Mouse (Mus musculus): ENCODE data around the gene Hykk. TPM values are rescaled to one million over a fixed set of nuclear protein-coding genes. Genes with fewer than 3 reads are reported as not detected.

The Hykk gene
- under 1 TPM; 0.37 to 0.77 TPM for polyA plus RNA-seq (2017; shearing (Covaris generic))

DNA sequence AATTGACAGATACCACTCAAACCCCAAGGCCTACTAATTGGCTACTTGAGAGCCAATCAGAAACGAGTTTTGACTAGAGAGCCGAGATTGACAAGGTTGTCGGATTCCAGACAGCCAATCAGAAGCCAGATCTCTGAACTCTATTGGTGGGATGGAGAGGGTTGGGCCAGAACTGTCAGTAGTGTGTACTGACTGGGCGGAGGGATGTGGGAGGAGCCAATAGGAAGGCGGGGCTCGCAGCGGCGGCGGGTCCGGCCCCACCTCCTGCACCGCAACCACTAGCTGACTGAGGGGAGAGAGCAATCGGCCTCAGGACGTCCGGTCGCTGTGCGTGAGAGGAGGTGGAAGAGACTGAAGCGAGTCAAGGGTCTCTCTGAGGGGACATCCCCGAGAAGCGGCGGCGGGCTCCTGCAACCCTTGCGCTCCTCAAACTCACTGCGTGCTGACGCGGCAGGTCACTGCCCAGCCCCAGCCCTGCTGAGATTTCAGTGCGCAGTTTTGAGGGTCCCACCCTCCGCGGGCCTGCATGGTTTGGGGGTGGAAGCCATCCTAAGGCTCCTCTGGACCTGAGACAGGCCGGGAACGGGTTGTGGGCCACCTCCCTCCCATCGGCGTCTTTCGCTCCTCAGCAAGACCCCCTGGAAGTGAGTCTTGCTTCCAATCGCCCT lies at the start of gene Hykk:
Hykk (plus strand) TSS at position 274 of the 668 bp plus-strand sequence.

DNA sequence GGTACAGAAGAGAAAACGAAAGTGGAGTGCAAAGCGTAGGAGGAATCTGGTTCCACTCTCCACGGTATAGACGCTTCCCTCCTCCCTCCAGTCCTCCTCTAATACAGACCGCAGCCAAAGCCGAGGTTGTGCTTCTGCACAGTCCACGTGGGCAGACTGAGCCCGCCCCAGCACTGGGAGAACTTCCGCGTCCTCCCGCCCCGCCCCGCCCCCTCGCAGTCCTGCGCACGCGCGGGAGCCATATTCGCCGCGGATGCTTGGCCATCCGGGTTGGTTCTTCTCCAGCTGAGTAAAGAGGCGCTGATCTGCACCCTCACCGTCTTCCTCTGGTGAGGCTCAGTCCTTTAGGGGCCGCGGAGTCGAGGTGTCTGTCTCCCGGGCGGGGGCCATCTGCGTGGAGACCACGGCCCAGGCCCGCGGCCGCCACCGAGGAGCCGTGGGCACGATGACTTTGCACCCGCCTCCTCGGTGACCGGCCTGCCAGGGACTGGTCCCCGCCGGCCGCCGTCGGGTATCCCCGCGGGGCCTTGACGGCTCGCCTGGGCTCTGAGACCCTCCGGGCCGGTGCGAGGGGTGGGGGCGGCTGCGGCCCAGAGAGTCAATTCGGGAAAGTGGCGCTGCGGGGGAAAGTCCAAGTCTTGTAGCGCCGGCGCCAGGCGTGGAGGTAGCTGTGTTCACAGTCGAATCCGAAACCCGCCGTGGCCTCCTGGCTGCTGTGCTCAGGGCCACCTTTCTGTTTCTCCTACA lies 33.7 kb downstream of the Hykk start, which contains the start of the genes Psma4 and AY074887:
Psma4 (plus strand) TSS at position 216 of the 747 bp plus-strand sequence.
AY074887 (minus strand) TSS at position 424 of the 747 bp plus-strand sequence.

DNA sequence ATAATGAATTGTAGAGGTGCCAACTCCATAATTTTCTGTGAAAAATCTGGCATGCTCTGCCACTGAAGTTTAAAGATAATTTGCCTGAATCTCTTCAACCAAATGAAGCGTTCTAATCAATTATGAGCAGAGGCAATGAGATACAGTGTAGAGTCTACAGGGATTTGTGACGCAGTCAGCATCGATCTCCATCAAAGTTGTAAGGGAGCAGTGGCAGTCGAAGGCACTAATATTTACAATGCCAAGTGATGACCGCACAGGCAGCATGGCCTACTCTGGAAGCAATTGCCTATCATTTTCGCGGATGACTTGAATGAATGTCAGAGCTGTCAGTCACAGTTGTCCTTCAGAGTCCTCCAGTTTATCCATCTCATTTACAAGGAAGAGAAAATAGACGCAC lies 63.6 kb downstream of the Hykk start, which contains the start of gene Chrna5:
Chrna5 (plus strand) TSS at position 207 of the 400 bp plus-strand sequence.

Other genes with a start within 250 kb of the Hykk start
- 10 to 100 TPM; 23.6 to 24.0 TPM for gene Dnaja4, start 218.4 kb upstream of the Hykk start, polyA plus RNA-seq (2017; shearing (Covaris generic))
- 100 to 1,000 TPM in 1 of 2 experiments, 10 to 100 TPM in 1; 88.3 to 106 TPM for gene Wdr61, start 182.8 kb upstream of the Hykk start, polyA plus RNA-seq (2017; shearing (Covaris generic))
- not detected for gene Crabp1, start 152.5 kb upstream of the Hykk start, polyA plus RNA-seq (2017; shearing (Covaris generic))
- gene Ireb2, start 53.5 kb upstream of the Hykk start, polyA plus RNA-seq (2017; shearing (Covaris generic)) = 10 to 100 TPM; 19.2 to 20.4 TPM
- 100 to 1,000 TPM; 311 to 343 TPM for gene Psma4, start 33.5 kb downstream of the Hykk start, polyA plus RNA-seq (2017; shearing (Covaris generic))
- gene AY074887, start 33.7 kb downstream of the Hykk start, polyA plus RNA-seq (2017; shearing (Covaris generic)) = under 1 TPM in 1 of 2 experiments, not detected in 1; 0.42 TPM
- gene Chrna5, start 63.6 kb downstream of the Hykk start, polyA plus RNA-seq (2017; shearing (Covaris generic)) = under 1 TPM in 1 of 2 experiments, not detected in 1; 0.29 TPM
- under 1 TPM in 1 of 2 experiments, not detected in 1; 0.38 TPM for gene Chrna3, start 109.3 kb downstream of the Hykk start, polyA plus RNA-seq (2017; shearing (Covaris generic))
- under 1 TPM in 1 of 2 experiments, not detected in 1; 0.11 TPM for gene Chrnb4, start 131.5 kb downstream of the Hykk start, polyA plus RNA-seq (2017; shearing (Covaris generic))
- gene Ube2q2, start 231.6 kb downstream of the Hykk start, polyA plus RNA-seq (2017; shearing (Covaris generic)) = 10 to 100 TPM; 36.5 to 47.2 TPM

Data from activated CD4-positive, CD25-positive, alpha-beta regulatory T cell (primary cell).